Mouse (Mus musculus): ENCODE data around the gene Agpat4.

Gene Agpat4

DNA sequence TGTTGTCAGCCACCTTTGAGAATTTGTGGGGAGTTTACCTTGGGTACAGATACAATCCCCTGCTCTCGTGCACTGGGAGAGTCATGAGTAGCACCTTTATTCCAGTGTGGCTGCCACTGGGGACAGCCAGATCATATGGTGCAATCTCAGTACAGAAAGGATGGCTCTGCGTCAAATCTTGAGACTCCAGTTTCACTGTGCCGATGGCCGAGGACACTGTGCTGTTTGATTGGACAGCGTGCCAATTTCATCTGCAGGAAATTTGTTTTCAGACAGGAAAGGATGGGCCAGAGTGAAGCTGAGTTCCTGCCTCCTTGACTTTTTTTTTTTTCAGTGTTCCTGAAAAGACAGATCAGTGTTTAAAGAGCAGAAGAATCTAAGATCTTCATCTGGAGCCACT is 12.7 kb downstream of the Agpat4 start:
- TF ChIP-seq NANOG (IDR thresholded peaks at IDR 0.05; ENCODE audit: borderline replicate concordance, low read length) (no peak), CTCF (conservative IDR thresholded peaks at IDR 0.05; ENCODE audit: low read length) (no peak), POU5F1 (IDR thresholded peaks at IDR 0.05; ENCODE audit: borderline replicate concordance, low read length) (no peak)

GRCm38 (mm10) chr17:12131581-12131980 is 13.1 kb downstream of the Agpat4 start:
- peaks cover 79% of the 10 kb centered on the region for H3K36me3 ChIP-seq (ENCODE audit: insufficient read depth, low read length)
- TF ChIP-seq CTCF (conservative IDR thresholded peaks at IDR 0.05; ENCODE audit: low read length) = no peak
- TF ChIP-seq NANOG (IDR thresholded peaks at IDR 0.05; ENCODE audit: borderline replicate concordance, low read length) = no peak
- TF ChIP-seq POU5F1 (IDR thresholded peaks at IDR 0.05; ENCODE audit: borderline replicate concordance, low read length) = no peak
- no peak overlapping the region for H3K4me3 ChIP-seq (replicated peaks; ENCODE audit: low read length)

More for the DNA sequence above, 12.7 kb downstream of the Agpat4 start:
- Histone ChIP-seq H3K4me1 (replicated peaks; ENCODE audit: low read depth, low read length) (peaks cover 52% of the 10 kb centered on the region), H3K4me3 (replicated peaks; ENCODE audit: low read length) (no peak overlapping the region), H3K36me3 (ENCODE audit: insufficient read depth, low read length) (peaks cover 83% of the 10 kb centered on the region), H3K27me3 (ENCODE audit: insufficient read depth, low read length) (no peaks in the 10 kb centered on the region), H3K9me3 (ENCODE audit: low read length) (no peaks in the 10 kb centered on the region)

GRCm38 (mm10) chr17:12132904-12133303 is 14.4 kb downstream of the Agpat4 start:
- TF ChIP-seq POU5F1 (IDR thresholded peaks at IDR 0.05; ENCODE audit: borderline replicate concordance, low read length) = no peak
- TF ChIP-seq CTCF (conservative IDR thresholded peaks at IDR 0.05; ENCODE audit: low read length) = no peak
- TF ChIP-seq NANOG (IDR thresholded peaks at IDR 0.05; ENCODE audit: borderline replicate concordance, low read length) = no peak
- H3K4me3 ChIP-seq (replicated peaks; ENCODE audit: low read length) = no peak overlapping the region
- peaks cover 53% of the 10 kb centered on the region for H3K4me1 ChIP-seq (replicated peaks; ENCODE audit: low read depth, low read length)
- peaks cover 67% of the 10 kb centered on the region for H3K36me3 ChIP-seq (ENCODE audit: insufficient read depth, low read length)
- H3K9me3 ChIP-seq (ENCODE audit: low read length) = no peaks in the 10 kb centered on the region
- no peaks in the 10 kb centered on the region for H3K27me3 ChIP-seq (ENCODE audit: insufficient read depth, low read length)

More at GRCm38 (mm10) chr17:12131581-12131980, 13.1 kb downstream of the Agpat4 start:
- H3K9me3 ChIP-seq (ENCODE audit: low read length) = no peaks in the 10 kb centered on the region
- H3K4me1 ChIP-seq (replicated peaks; ENCODE audit: low read depth, low read length) = peaks cover 52% of the 10 kb centered on the region
- H3K27me3 ChIP-seq (ENCODE audit: insufficient read depth, low read length) = no peaks in the 10 kb centered on the region

DNA sequence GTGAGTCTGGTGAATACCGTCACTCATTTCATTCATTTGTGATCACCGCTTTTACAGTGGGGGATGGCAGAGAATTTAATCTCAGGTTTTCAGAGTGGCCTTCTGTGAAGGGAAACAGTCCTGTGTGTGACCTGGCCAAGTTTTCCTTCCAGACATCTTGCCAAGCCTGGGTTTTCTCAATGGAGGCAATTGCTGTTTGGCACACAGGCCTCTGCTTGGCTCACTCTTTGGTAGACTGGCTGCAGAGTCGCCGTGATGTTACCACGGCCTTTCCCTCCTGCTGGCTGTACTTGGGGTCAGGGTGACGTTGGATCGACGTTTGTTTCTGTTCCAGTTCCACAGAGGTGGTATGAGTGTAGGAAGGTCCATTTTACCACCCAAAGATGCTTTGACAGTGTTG is 15.5 kb downstream of the Agpat4 start:
- peaks cover 64% of the 10 kb centered on the region for H3K36me3 ChIP-seq (ENCODE audit: insufficient read depth, low read length)
- H3K4me1 ChIP-seq (replicated peaks; ENCODE audit: low read depth, low read length) = peaks cover 50% of the 10 kb centered on the region
- no peak overlapping the region for H3K4me3 ChIP-seq (replicated peaks; ENCODE audit: low read length)
- TF ChIP-seq POU5F1 (IDR thresholded peaks at IDR 0.05; ENCODE audit: borderline replicate concordance, low read length) (no peak), CTCF (conservative IDR thresholded peaks at IDR 0.05; ENCODE audit: low read length) (no peak), NANOG (IDR thresholded peaks at IDR 0.05; ENCODE audit: borderline replicate concordance, low read length) (no peak)
- no peaks in the 10 kb centered on the region for H3K27me3 ChIP-seq (ENCODE audit: insufficient read depth, low read length)
- no peaks in the 10 kb centered on the region for H3K9me3 ChIP-seq (ENCODE audit: low read length)

DNA sequence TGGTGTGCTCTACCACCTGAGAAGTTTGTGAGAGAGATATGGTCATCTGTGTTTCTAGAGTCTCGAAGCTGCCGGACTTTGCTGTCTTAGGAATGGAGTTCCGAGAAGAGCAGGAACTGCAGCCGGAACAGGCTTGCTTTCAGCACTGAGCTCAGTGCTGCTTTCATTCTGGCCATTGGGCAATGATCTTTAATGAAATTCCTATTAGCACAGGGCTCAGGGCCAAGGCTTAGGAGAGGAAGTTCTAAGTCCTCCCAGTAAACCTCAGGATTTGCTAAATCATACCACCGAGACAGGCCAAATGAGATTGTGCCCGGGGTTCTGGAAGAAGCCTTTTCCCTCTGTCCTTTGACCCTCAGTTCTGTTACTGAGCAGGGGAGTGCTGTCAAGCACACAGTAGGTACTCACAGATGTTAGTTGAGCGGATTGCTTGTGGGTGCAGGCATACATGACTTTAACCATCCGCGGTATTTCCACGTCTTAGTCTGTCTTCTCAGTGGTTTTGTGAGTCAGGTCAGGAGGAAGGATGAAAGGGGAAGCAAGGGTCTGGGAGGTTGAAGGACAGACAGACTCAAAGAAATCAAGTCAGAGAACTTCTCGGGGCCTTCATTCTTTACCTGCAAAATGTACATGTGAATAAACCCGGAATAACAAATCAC is 16.6 kb downstream of the Agpat4 start:
- no peak for TF ChIP-seq POU5F1 (IDR thresholded peaks at IDR 0.05; ENCODE audit: borderline replicate concordance, low read length)
- TF ChIP-seq CTCF (conservative IDR thresholded peaks at IDR 0.05; ENCODE audit: low read length) = no peak
- no peak for TF ChIP-seq NANOG (IDR thresholded peaks at IDR 0.05; ENCODE audit: borderline replicate concordance, low read length)
- H3K27me3 ChIP-seq (ENCODE audit: insufficient read depth, low read length) = no peaks in the 10 kb centered on the region
- H3K4me1 ChIP-seq (replicated peaks; ENCODE audit: low read depth, low read length) = peaks cover 48% of the 10 kb centered on the region
- H3K9me3 ChIP-seq (ENCODE audit: low read length) = no peaks in the 10 kb centered on the region
- peaks cover 61% of the 10 kb centered on the region for H3K36me3 ChIP-seq (ENCODE audit: insufficient read depth, low read length)
- H3K4me3 ChIP-seq (replicated peaks; ENCODE audit: low read length) = no peak overlapping the region

DNA sequence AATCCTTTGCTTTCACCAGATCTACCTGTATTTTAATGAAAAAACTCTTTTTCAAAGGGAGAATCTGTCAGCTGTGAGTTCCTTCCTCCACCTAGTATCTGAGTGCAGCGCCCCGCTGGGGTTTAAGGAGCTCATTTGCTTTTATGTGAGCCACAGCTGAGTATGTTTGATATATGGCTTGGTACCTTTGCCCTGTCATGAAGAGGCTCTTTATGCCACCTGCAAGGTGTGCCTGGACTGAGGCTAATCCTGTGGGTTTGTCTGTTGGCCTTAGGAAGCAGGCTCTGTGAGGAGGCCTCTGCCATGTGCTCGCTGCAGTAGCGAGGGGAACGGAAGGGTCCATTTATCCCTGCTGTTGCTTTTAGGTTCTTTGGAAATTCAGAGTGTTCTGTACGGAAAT is 19.9 kb downstream of the Agpat4 start:
- Histone ChIP-seq H3K27me3 (ENCODE audit: insufficient read depth, low read length) (no peaks in the 10 kb centered on the region), H3K36me3 (ENCODE audit: insufficient read depth, low read length) (peaks cover 39% of the 10 kb centered on the region), H3K9me3 (ENCODE audit: low read length) (no peaks in the 10 kb centered on the region), H3K4me1 (replicated peaks; ENCODE audit: low read depth, low read length) (peaks cover 77% of the 10 kb centered on the region), H3K4me3 (replicated peaks; ENCODE audit: low read length) (no peak overlapping the region)
- TF ChIP-seq NANOG (IDR thresholded peaks at IDR 0.05; ENCODE audit: borderline replicate concordance, low read length) (no peak), POU5F1 (IDR thresholded peaks at IDR 0.05; ENCODE audit: borderline replicate concordance, low read length) (no peak), CTCF (conservative IDR thresholded peaks at IDR 0.05; ENCODE audit: low read length) (no peak)

- H3K4me1 ChIP-seq (replicated peaks; ENCODE audit: low read depth, low read length) = peaks cover 46% of the 10 kb centered on the region
- peaks cover 31% of the 10 kb centered on the region for H3K36me3 ChIP-seq (ENCODE audit: insufficient read depth, low read length)
- H3K4me3 ChIP-seq (replicated peaks; ENCODE audit: low read length) = no peak overlapping the region
- H3K9me3 ChIP-seq (ENCODE audit: low read length) = no peaks in the 10 kb centered on the region
- TF ChIP-seq NANOG (IDR thresholded peaks at IDR 0.05; ENCODE audit: borderline replicate concordance, low read length) = no peak
- no peak for TF ChIP-seq CTCF (conservative IDR thresholded peaks at IDR 0.05; ENCODE audit: low read length)
- no peak for TF ChIP-seq POU5F1 (IDR thresholded peaks at IDR 0.05; ENCODE audit: borderline replicate concordance, low read length)
- no peaks in the 10 kb centered on the region for H3K27me3 ChIP-seq (ENCODE audit: insufficient read depth, low read length)
Observed at GRCm38 (mm10) chr17:12143948-12144364, 25.5 kb downstream of the Agpat4 start.

GRCm38 (mm10) chr17:12146132-12146681 is 27.7 kb downstream of the Agpat4 start:
- peaks cover 41% of the 10 kb centered on the region for H3K4me1 ChIP-seq (replicated peaks; ENCODE audit: low read depth, low read length)
- H3K27me3 ChIP-seq (ENCODE audit: insufficient read depth, low read length) = no peaks in the 10 kb centered on the region

More at GRCm38 (mm10) chr17:12146132-12146681, 27.7 kb downstream of the Agpat4 start:
- H3K36me3 ChIP-seq (ENCODE audit: insufficient read depth, low read length) = peaks cover 30% of the 10 kb centered on the region
- no peak overlapping the region for H3K4me3 ChIP-seq (replicated peaks; ENCODE audit: low read length)
- TF ChIP-seq CTCF (conservative IDR thresholded peaks at IDR 0.05; ENCODE audit: low read length) (no peak), POU5F1 (IDR thresholded peaks at IDR 0.05; ENCODE audit: borderline replicate concordance, low read length) (no peak), NANOG (IDR thresholded peaks at IDR 0.05; ENCODE audit: borderline replicate concordance, low read length) (no peak)
- no peaks in the 10 kb centered on the region for H3K9me3 ChIP-seq (ENCODE audit: low read length)
